Mouse (Mus musculus): Measurements from ENCODE around the gene Actr3. TPM values are rescaled to one million over a fixed set of nuclear protein-coding genes. Genes with fewer than 3 reads are reported as not detected.
"Not testable (repeated sequence)": the region's sequence is repeated elsewhere in the genome, so short reads cannot be mapped to it uniquely, and the experiment has no call there.

Actr3 gene
- total RNA-seq, 1 experiment from 2014 or later, result 1,373 TPM

DNA sequence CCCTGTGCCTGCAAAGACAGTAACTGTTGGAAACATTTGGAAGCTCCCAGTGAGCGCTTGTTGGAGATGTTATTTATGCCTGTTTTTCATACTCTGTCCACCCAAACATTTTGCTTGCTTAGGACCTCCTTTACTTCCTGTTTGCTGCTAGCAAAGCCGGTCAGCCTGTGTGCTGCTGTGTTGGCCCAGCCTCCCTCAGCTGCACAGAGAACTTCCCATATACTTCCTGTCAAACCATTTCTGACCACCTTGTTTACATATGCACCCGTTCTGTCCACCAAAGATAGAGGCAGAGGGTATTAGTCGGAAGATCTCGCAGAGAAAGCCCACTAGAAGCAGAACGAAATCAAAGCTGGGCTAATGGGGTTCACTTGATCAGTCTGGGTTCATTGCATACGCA is 6.2 kb upstream of the Actr3 start:
- ATAC-seq (ENCODE audit: extremely low read depth, insufficient number of reproducible peaks, low FRiP score, poor library complexity, severe bottlenecking), result peak; percentile 72

DNA sequence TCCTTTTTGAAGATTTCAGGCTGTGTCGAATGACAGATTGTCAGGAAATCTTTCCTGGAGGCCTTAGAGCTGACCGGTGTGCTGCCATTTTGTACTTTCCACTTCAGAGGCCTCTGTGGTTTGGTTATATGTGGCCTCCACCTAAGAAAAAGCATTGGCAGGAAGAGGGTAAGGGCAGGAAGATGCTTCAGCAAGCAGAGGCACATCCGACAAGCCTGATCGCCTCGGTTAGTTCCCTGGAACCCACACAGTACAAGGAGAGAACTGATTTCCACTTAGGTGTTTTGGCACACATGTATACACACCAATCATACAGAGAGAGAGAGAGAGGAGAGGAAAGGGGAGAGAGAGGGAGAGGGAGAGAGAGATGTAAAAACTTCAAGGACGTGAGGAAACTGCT is 5.7 kb upstream of the Actr3 start:
- ATAC-seq (ENCODE audit: extremely low read depth, insufficient number of reproducible peaks, low FRiP score, poor library complexity, severe bottlenecking), result peak; percentile 62

- no peak for ATAC-seq (ENCODE audit: extremely low read depth, insufficient number of reproducible peaks, low FRiP score, poor library complexity, severe bottlenecking)
Observed at GRCm38 (mm10) chr1:125439556-125439955, 4.0 kb upstream of the Actr3 start.

DNA sequence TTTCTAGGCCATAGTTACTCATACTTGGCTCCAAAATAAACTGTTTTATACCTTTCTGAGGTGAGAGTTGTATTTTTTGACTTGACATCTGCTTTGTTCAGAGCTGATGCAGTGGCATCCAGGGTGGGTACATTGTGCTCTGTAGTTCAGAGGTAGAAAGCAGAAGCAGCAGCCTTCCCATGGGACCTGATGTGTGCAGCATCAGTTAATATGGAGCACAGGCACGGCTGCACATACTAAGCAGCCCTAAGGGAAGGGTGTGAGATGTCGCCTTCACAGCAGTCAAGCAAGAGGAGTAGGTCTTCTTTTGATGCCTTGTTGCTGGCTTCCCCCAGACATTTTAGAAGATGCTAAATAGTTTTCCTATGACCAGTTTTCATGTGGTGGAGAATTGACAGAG is 3.3 kb upstream of the Actr3 start:
- no peak; the same call in 1 of the 2 replicates for ATAC-seq (ENCODE audit: extremely low read depth, insufficient number of reproducible peaks, low FRiP score, poor library complexity, severe bottlenecking)

DNA sequence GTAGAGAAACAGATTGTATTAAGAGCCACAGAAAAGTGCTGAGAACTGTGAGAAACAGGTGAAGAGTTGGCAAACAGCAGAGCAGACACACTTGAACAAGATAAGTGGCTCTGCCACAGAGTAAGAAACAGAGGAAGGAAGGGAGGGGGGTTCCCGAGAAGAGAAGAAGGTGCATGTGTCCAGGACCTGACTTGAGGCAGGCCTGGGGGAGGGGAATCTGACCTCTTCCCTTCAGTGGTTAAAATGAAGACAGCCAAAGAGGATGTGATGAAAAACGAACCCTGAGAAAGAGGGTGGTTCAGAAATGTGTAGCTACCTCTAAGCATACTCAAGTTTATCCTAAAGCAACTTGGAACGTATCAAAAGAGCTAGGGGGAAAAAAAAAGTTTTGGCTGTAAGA is 2.4 kb upstream of the Actr3 start:
- no peak for ATAC-seq (ENCODE audit: extremely low read depth, insufficient number of reproducible peaks, low FRiP score, poor library complexity, severe bottlenecking)

DNA sequence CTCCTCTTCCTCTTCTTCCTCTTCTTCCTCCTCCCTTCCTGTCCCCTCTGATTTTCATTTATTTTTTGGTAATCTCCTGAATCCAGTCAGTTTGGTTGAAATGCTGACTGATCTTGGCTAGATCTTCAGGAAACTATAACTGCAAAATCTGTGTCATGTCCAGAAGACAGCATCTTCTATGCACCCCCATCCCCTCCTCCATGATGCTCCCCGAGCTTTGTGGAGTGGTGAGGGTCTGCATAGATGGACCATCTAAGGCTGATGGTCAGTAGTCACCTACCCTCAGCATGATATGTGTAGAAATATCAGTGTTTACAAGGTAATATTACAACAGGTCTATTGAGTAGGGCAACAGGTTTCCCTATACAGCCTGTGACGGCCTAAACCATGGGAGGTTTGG is 1.6 kb upstream of the Actr3 start:
- no peak for ATAC-seq (ENCODE audit: extremely low read depth, insufficient number of reproducible peaks, low FRiP score, poor library complexity, severe bottlenecking)

DNA sequence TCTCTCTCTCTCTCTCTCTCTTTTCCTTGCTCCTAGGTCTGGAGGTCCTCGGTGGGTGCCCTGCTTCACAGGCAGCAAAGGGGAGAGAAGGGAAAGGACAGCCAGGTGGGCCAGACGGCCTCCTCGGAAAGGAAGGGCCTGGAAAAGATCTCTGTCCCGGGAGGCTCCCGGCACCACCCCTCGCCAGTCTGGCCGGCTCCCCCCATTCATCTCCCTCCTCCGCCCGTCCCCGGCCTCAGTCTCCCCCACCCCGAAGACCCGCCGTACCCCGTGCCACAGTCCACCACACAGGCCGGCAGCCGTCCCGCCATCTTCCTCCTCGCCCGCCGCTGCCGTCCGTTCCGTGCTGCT is 534 bp downstream of the Actr3 start:
- no peak for ATAC-seq (ENCODE audit: extremely low read depth, insufficient number of reproducible peaks, low FRiP score, poor library complexity, severe bottlenecking)

DNA sequence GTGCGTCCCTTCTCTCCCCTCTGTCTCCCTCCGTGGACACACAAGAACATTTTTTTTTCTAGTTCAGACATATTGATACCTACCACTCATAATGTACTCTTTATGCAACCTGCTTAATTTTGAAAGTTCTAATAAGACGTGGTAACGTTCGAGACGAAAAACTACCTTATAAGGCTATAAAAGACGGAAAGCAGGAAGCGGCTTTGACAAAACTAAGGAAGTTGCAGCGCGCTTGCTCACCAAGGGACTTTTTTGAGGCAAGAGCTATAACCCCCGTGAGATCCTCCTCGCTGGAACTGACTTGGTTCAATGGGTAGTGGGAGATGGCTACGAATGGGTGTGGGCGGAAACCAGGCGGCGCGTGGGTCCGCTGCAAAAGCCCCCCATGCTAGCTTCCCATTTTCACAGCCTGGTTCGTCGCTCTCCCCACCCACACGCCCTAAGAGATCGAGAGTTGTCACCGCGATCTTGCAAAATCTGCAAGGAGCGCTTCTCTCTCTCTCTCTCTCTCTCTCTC is 984 bp downstream of the Actr3 start:
- peak; percentile 23 for ATAC-seq (ENCODE audit: extremely low read depth, insufficient number of reproducible peaks, low FRiP score, poor library complexity, severe bottlenecking)

DNA sequence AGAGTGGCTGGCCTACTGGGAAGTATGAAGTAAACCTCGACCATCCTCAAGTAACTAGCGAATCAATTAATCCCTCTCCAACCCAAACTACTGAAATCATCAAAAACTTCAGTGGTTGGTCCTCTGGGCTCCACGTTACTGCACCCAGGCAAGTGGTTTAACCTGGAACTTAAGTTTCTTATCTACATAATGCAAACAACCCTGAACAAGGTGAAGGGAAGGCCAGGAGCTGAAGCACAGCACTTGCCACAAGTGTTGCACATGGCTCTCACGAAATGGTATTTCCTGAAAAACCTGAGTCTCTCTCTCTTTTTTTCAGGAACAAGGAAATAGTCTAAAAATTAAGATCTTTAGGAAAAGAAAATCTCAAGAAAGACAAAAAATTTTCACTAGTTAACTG is 4.2 kb downstream of the Actr3 start:
- ATAC-seq (ENCODE audit: extremely low read depth, insufficient number of reproducible peaks, low FRiP score, poor library complexity, severe bottlenecking), result no peak

DNA sequence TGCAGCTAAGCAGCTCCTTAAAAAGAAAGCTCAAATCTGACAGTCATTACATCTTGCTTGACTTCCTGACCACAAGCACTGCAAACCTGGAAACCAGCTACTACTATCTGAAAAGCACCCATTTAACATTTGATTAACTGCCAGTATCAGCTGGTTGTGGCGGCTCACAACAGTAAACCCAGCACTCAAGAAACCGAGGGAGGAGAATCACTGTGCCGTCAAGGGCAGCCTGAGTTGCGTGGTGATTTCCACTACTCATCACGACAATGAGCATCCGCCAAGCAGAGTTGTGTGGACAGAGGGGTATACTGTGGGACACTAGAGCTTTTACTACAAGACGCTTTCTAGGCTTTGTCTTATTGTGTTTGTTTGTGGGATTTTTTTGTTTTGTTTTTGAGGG is 4.8 kb downstream of the Actr3 start:
- no peak for ATAC-seq (ENCODE audit: extremely low read depth, insufficient number of reproducible peaks, low FRiP score, poor library complexity, severe bottlenecking)

GRCm38 (mm10) chr1:125429984-125430383 is 5.5 kb downstream of the Actr3 start:
- ATAC-seq (ENCODE audit: extremely low read depth, insufficient number of reproducible peaks, low FRiP score, poor library complexity, severe bottlenecking), result no peak

- no peak for ATAC-seq (ENCODE audit: extremely low read depth, insufficient number of reproducible peaks, low FRiP score, poor library complexity, severe bottlenecking)
Observed at GRCm38 (mm10) chr1:125428315-125428714, 7.2 kb downstream of the Actr3 start.

GRCm38 (mm10) chr1:125426387-125427045 is 9.0 kb downstream of the Actr3 start:
- peak; percentile 41; the same call in 1 of the 2 replicates for ATAC-seq (ENCODE audit: extremely low read depth, insufficient number of reproducible peaks, low FRiP score, poor library complexity, severe bottlenecking)

DNA sequence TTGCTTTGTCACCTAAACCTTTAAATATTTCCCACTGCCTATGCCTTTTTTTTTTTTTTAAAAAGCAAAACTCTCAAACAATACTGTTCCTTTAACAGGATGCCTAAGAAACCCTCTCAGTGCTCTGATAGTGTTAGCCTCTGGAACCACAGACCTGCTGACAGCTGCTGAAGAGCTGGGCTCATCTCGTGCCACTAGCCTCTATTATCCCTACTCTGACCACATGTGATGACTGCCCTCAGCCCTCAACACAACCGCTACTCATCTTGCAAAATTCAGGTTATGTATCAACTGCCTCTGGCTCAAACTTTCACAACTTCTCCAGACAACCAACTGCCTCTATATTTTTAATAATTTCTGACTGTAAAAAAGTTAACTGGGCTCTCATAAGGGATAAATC is 15.6 kb downstream of the Actr3 start:
- ATAC-seq (ENCODE audit: extremely low read depth, insufficient number of reproducible peaks, low FRiP score, poor library complexity, severe bottlenecking), result no peak

DNA sequence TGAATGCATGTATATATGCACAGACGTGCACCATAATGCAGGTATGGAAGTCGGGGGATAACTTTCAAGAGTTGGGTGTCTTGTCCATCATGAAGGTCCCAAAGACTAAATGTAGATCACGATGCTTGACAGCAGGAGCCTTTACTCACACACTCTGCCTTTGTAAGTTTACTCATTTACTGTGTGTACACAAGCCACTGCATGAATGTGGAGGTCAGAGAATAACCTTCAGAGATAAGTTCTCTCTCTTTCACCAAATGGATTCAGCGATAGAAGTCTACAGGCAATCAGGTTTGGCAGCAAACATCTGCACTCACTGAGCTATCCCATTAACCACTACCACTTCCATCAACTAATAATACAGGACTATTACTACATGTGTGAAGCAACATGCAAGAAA is 16.8 kb downstream of the Actr3 start:
- ATAC-seq (ENCODE audit: extremely low read depth, insufficient number of reproducible peaks, low FRiP score, poor library complexity, severe bottlenecking), result no peak

DNA sequence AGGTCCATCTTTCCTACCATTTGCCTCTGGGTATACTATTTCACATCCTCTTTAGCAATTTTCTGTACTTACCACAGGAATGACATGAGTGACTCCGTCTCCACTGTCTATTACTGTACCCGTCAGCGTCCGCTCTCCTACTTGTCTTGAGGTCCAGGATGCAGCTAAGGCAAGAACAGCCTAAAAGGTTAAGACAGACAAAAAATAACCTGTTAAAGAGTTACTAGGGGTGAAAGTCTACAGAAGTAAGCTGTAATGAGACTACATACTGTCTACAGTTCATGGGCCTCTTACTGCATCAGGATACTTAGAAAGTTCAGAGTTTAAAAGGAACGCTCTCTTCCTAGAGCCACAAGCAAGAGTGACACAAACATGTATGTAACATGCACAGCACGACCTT is 28.3 kb downstream of the Actr3 start:
- ATAC-seq (ENCODE audit: extremely low read depth, insufficient number of reproducible peaks, low FRiP score, poor library complexity, severe bottlenecking), result no peak

DNA sequence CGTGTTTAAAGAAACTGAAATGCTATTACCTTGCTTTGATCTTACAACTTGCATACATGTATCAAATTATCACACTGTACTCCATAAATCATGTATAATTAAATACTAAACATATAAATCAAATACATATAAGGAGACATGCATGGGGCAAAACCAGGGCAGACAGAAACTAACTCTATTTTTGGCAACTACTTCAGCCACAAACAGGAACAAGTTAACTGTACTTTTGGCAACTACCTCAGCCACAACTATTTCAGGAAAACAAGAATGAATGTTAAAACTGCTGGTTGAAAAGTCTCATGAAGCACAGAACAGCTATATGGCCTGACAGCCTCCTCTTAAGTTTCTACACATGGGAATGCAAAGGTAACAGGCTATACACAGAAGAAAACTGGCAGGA is 40.1 kb downstream of the Actr3 start:
- no peak for ATAC-seq (ENCODE audit: extremely low read depth, insufficient number of reproducible peaks, low FRiP score, poor library complexity, severe bottlenecking)

DNA sequence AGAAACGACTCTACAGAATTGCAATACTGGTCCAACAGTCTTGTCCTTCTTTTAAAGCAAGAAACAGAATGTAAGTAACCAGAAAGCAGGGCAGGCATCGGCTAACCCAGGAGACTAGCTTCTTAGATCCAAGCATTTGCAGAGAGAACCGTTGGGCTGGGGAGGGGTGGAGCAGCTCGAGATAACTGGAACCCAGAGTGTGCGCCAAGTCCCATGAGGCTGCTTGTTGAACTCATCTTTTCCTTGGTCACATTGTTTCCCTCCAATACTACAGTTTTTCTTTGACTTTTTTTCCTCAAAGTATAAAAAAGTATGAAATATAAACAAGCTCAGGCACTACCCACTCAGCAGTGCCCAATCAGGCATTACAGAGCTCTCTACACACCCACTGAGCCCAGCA is 42.2 kb downstream of the Actr3 start:
- ATAC-seq (ENCODE audit: extremely low read depth, insufficient number of reproducible peaks, low FRiP score, poor library complexity, severe bottlenecking), result not testable (repeated sequence)

- ATAC-seq (ENCODE audit: extremely low read depth, insufficient number of reproducible peaks, low FRiP score, poor library complexity, severe bottlenecking), result 0 out of 2 replicates have a peak, but pooled peaks have one; percentile 18
Observed at GRCm38 (mm10) chr1:125390065-125390754, 45.3 kb downstream of the Actr3 start.

- peak; percentile 13; the same call in 1 of the 2 replicates for ATAC-seq (ENCODE audit: extremely low read depth, insufficient number of reproducible peaks, low FRiP score, poor library complexity, severe bottlenecking)
Observed at GRCm38 (mm10) chr1:125389634-125390033, 45.9 kb downstream of the Actr3 start.

DNA sequence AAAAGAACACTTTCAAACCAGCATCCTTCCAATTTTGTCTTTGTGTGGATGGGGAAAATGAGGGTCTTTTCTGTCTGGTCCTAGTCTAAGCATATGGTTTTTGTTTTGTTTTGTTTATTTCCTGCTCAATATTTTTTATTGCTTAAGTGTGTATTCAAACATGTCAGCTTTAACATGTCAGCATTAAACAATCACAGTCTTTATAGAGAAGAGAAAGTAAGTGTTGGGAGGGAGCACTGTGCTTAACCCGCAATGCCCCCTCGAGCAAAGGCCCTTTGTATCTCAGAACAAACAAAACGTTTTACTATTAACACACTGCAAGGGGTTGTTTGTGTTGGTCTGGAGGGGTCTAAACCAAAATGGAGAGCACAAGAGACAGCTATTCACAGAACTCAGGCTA is 47.2 kb downstream of the Actr3 start:
- no peak for ATAC-seq (ENCODE audit: extremely low read depth, insufficient number of reproducible peaks, low FRiP score, poor library complexity, severe bottlenecking)

Measured in neutrophil, adult 5-6 weeks (primary cell).